Mouse (Mus musculus) liver, adult 2 months (tissue): ENCODE measurements around the gene Akr1b10. TPM values are rescaled to one million over a fixed set of nuclear protein-coding genes. Genes with fewer than 3 reads are reported as not detected.
"Not testable (repeated sequence)": the region's sequence is repeated elsewhere in the genome, so short reads cannot be mapped to it uniquely, and the experiment has no call there.

Experiments used
- DNase-seq: peaks from one replicate; pipeline ENCODE4 v3.0.0-alpha.2; 2011; ENCODE audit warnings: low read depth, low spot score; ENCODE audit errors: extremely low read depth
- H3K27ac ChIP-seq: fragments of 200-500 bp; replicated peaks from 2 replicates; pipeline ENCODE4 v1.5.1; 2012; ENCODE audit warnings: low read depth, mild to moderate bottlenecking, control low read depth, inconsistent platforms, low read length; ENCODE audit not compliant: insufficient read depth
- H3K27me3 ChIP-seq: fragments of 200-500 bp; 2 replicates; pipeline ENCODE4 v1.6.1; 2012; ENCODE audit warnings: mild to moderate bottlenecking, moderate library complexity, low read length, inconsistent platforms; ENCODE audit not compliant: control insufficient read depth, insufficient read depth
- H3K36me3 ChIP-seq: fragments of 200-500 bp; 2 replicates; pipeline ENCODE4 v1.6.1; 2012; ENCODE audit warnings: low read length, inconsistent platforms; ENCODE audit not compliant: control insufficient read depth, insufficient read depth
- H3K4me1 ChIP-seq: fragments of 200-500 bp; 2 replicates; pipeline ENCODE4 v1.6.1; 2011; ENCODE audit warnings: low read length; ENCODE audit not compliant: control insufficient read depth, insufficient read depth
- H3K4me3 ChIP-seq: fragments of 200-500 bp; 2 replicates; pipeline ENCODE4 v1.5.1; 2011; ENCODE audit warnings: low read depth, mild to moderate bottlenecking, control low read depth, low read length, moderate library complexity; ENCODE audit not compliant: insufficient read depth
- H3K79me2 ChIP-seq: fragments of 200-500 bp; 2 replicates; pipeline ENCODE4 v1.6.1; 2012; ENCODE audit warnings: inconsistent platforms, mild to moderate bottlenecking, low read length, moderate library complexity; ENCODE audit not compliant: control insufficient read depth, insufficient read depth
- H3K9ac ChIP-seq: fragments of 200-500 bp; 2 replicates; pipeline ENCODE4 v1.6.1; 2012; ENCODE audit warnings: low read depth, mild to moderate bottlenecking, control low read depth, inconsistent platforms, low read length
- CTCF ChIP-seq: fragments of 200-500 bp; IDR thresholded peaks from 2 replicates; pipeline ENCODE4 v1.5.1; 2011; ENCODE audit warnings: low read depth, low read length, control low read depth
- POLR2A ChIP-seq: fragments of 200-500 bp; IDR thresholded peaks from 2 replicates; pipeline ENCODE4 v1.6.1; 2011; ENCODE audit warnings: low read length, control low read depth; ENCODE audit not compliant: insufficient read depth; ENCODE audit errors: extremely low read depth
- WGBS: fragments of 180-500 bp; shearing (Covaris S2); methylation state at CpG from one replicate; pipeline ENCODE4 v1.1.7; 2018; 5-methylcytosine and 5-hydroxymethylcytosine counted together
- polyA plus RNA-seq: library from polyadenylated mRNA; depleted of rRNA; stranded (reverse); fragments of >200 nt; gene quantifications from 2 replicates; pipeline ENCODE4 v1.2.3, GENCODE M21; 2012
- total RNA-seq: library from RNA; depleted of rRNA; stranded (reverse); fragments of >200 nt; gene quantifications from 2 replicates; pipeline ENCODE4 v1.2.3, GENCODE M21; 2014

Akr1b10 gene
- total and polyA plus RNA-seq, 2 experiments: 1.7 to 4.4 TPM

GRCm38 (mm10) chr6:34344135-34344850 is 39.7 kb upstream of the Akr1b10 start:
- TF ChIP-seq POLR2A: no peak
- no peak for TF ChIP-seq CTCF
- no peak for DNase-seq
- no peak overlapping the region for H3K27ac ChIP-seq
- WGBS: 82% methylated on average over 10 of the region's 10 CpGs
- H3K9ac ChIP-seq: no peak overlapping the region
- H3K4me1 ChIP-seq: no peaks in the 10 kb centered on the region
- H3K36me3 ChIP-seq: no peaks in the 10 kb centered on the region
- no peaks in the 10 kb centered on the region for H3K27me3 ChIP-seq
- no peaks in the 10 kb centered on the region for H3K79me2 ChIP-seq
- H3K4me3 ChIP-seq: no peak overlapping the region

GRCm38 (mm10) chr6:34344935-34345334 is 39.1 kb upstream of the Akr1b10 start:
- Histone ChIP-seq H3K79me2 (no peaks in the 10 kb centered on the region), H3K4me1 (no peaks in the 10 kb centered on the region), H3K27ac (no peak overlapping the region), H3K9ac (no peak overlapping the region), H3K27me3 (no peaks in the 10 kb centered on the region), H3K4me3 (no peak overlapping the region), H3K36me3 (no peaks in the 10 kb centered on the region)
- no peak for DNase-seq
- 31% methylated on average over 9 of the region's 9 CpGs for WGBS
- no peak for TF ChIP-seq POLR2A
- no peak for TF ChIP-seq CTCF

GRCm38 (mm10) chr6:34346096-34346898 is 37.7 kb upstream of the Akr1b10 start:
- 52% methylated on average over 14 of the region's 14 CpGs for WGBS
- Histone ChIP-seq H3K27ac (no peak overlapping the region), H3K79me2 (no peaks in the 10 kb centered on the region), H3K4me1 (no peaks in the 10 kb centered on the region), H3K36me3 (no peaks in the 10 kb centered on the region), H3K9ac (no peak overlapping the region), H3K4me3 (no peak overlapping the region), H3K27me3 (no peaks in the 10 kb centered on the region)
- DNase-seq: peak; percentile 29
- TF ChIP-seq CTCF (peak; percentile 93), POLR2A (no peak)

- H3K4me3 ChIP-seq: no peak overlapping the region
- H3K9ac ChIP-seq: no peak overlapping the region
- H3K27ac ChIP-seq: no peak overlapping the region
- 70% methylated on average over 12 of the region's 12 CpGs for whole genome bisulfite sequencing
- no peaks in the 10 kb centered on the region for H3K36me3 ChIP-seq
- TF ChIP-seq POLR2A (no peak), CTCF (no peak)
- H3K27me3 ChIP-seq: no peaks in the 10 kb centered on the region
- H3K4me1 ChIP-seq: no peaks in the 10 kb centered on the region
- H3K79me2 ChIP-seq: no peaks in the 10 kb centered on the region
- no peak for DNase-seq
These were observed 33.9 kb upstream of the Akr1b10 start for GRCm38 (mm10) chr6:34350037-34350699.

GRCm38 (mm10) chr6:34351481-34351880 is 32.5 kb upstream of the Akr1b10 start:
- WGBS: 63% methylated on average over 10 of the region's 10 CpGs
- not testable (repeated sequence) for H3K27me3 ChIP-seq, H3K79me2 ChIP-seq, H3K4me3 ChIP-seq, H3K36me3 ChIP-seq, H3K4me1 ChIP-seq, DNase-seq, H3K27ac ChIP-seq, H3K9ac ChIP-seq

- Histone ChIP-seq H3K79me2 (no peaks in the 10 kb centered on the region), H3K27me3 (no peaks in the 10 kb centered on the region), H3K4me3 (no peak overlapping the region), H3K36me3 (no peaks in the 10 kb centered on the region), H3K4me1 (no peaks in the 10 kb centered on the region), H3K27ac (no peak overlapping the region), H3K9ac (no peak overlapping the region)
- no peak for TF ChIP-seq CTCF
- no peak for TF ChIP-seq POLR2A
- 91% methylated on average over 3 of the region's 3 CpGs for WGBS
- DNase-seq: no peak
These were observed 31.6 kb upstream of the Akr1b10 start for GRCm38 (mm10) chr6:34352401-34352800.
